Mouse (Mus musculus) MEL (cell line): ENCODE data around the gene Osbp2. TPM values are rescaled to one million over a fixed set of nuclear protein-coding genes. Genes with fewer than 3 reads are reported as not detected.

Experiments used
- DNase-seq: peaks from one replicate; pipeline ENCODE4 v3.0.0; 2011; ENCODE audit warnings: low read depth, low spot score
- H3K27ac ChIP-seq: 2 replicates; pipeline ENCODE4 v1.5.1; 2012; ENCODE audit warnings: low read depth, mild to moderate bottlenecking, control low read depth, low read length, moderate library complexity; ENCODE audit not compliant: control insufficient read depth
- H3K27me3 ChIP-seq, 2 experiments: fragments of 150-350 bp in 1 of 2; sonication (generic) in 1 of 2; 2 replicates each; pipeline ENCODE4 v1.6.1; 2012; ENCODE audit warnings: low read length in 2 of 2, mild to moderate bottlenecking in 2 of 2, improper control_type of control experiment in 1 of 2, moderate library complexity in 1 of 2; ENCODE audit not compliant: insufficient read depth in 2 of 2, control insufficient read depth in 1 of 2
- H3K36me3 ChIP-seq, 2 experiments: 2 replicates each; pipeline ENCODE4 v1.6.1; 2012 to 2014; ENCODE audit warnings: low read length in 2 of 2, improper control_type of control experiment in 1 of 2, inconsistent platforms in 1 of 2, mild to moderate bottlenecking in 1 of 2; ENCODE audit not compliant: insufficient read depth in 2 of 2, control insufficient read depth in 1 of 2
- H3K4me1 ChIP-seq, 2 experiments: fragments of 150-350 bp in 1 of 2; sonication (generic) in 1 of 2; 2 replicates each; pipeline ENCODE4 v1.6.1; 2012; ENCODE audit warnings: low read length in 2 of 2, improper control_type of control experiment in 1 of 2, mild to moderate bottlenecking in 1 of 2; ENCODE audit not compliant: insufficient read depth in 2 of 2, control insufficient read depth in 1 of 2
- H3K4me3 ChIP-seq, 2 experiments: fragments of 150-350 bp in 1 of 2; sonication (generic) in 1 of 2; 2 replicates each; pipeline ENCODE4 v1.5.1; 2012; ENCODE audit warnings: low read depth in 2 of 2, low read length in 2 of 2, mild to moderate bottlenecking in 2 of 2, moderate library complexity in 2 of 2, control low read depth in 1 of 2, improper control_type of control experiment in 1 of 2; ENCODE audit not compliant: control insufficient read depth in 1 of 2, insufficient read depth in 1 of 2
- H3K79me2 ChIP-seq: 2 replicates; pipeline ENCODE4 v1.6.1; 2012; ENCODE audit warnings: mild to moderate bottlenecking, low read length, moderate library complexity; ENCODE audit not compliant: control insufficient read depth, poor library complexity, insufficient read depth
- H3K9ac ChIP-seq: 2 replicates; pipeline ENCODE4 v1.6.1; 2012; ENCODE audit warnings: low read depth, mild to moderate bottlenecking, control low read depth, low read length, moderate library complexity; ENCODE audit not compliant: control insufficient read depth, poor library complexity, severe bottlenecking
- H3K9me3 ChIP-seq: fragments of 150-350 bp; sonication (generic); replicated peaks from 2 replicates; pipeline ENCODE4 v1.6.1; 2012; ENCODE audit warnings: mild to moderate bottlenecking, low read length, improper control_type of control experiment, moderate library complexity; ENCODE audit not compliant: insufficient read depth
- BHLHE40 ChIP-seq: IDR thresholded peaks from 2 replicates; pipeline ENCODE4 v1.6.1; 2012; ENCODE audit warnings: low read depth, mild to moderate bottlenecking, inconsistent platforms, low read length, improper control_type of control experiment, borderline replicate concordance
- CTCF ChIP-seq, 3 experiments: IDR thresholded peaks in 2 of 3; conservative IDR thresholded peaks in 1 of 3; 2 replicates each; pipeline ENCODE4 v1.5.1; 2011 to 2012; ENCODE audit warnings: low read length in 3 of 3, low read depth in 2 of 3, mild to moderate bottlenecking in 2 of 3, improper control_type of control experiment in 1 of 3, inconsistent platforms in 1 of 3, mixed read lengths in 1 of 3, moderate library complexity in 1 of 3; ENCODE audit not compliant: control insufficient read depth in 1 of 3, insufficient read depth in 1 of 3, poor library complexity in 1 of 3, severe bottlenecking in 1 of 3
- E2F4 ChIP-seq: IDR thresholded peaks from 2 replicates; pipeline ENCODE4 v1.6.1; 2011; ENCODE audit warnings: low read depth, low read length, improper control_type of control experiment, borderline replicate concordance
- ETS1 ChIP-seq: IDR thresholded peaks from 2 replicates; pipeline ENCODE4 v1.6.1; 2012; ENCODE audit warnings: low read depth, mild to moderate bottlenecking, inconsistent platforms, low read length, improper control_type of control experiment, moderate library complexity
- GABPA ChIP-seq: IDR thresholded peaks from 2 replicates; pipeline ENCODE4 v1.6.1; 2012; ENCODE audit warnings: low read depth, mild to moderate bottlenecking, inconsistent platforms, low read length, improper control_type of control experiment, moderate library complexity
- MAFK ChIP-seq: IDR thresholded peaks from 2 replicates; pipeline ENCODE4 v1.6.1; 2011; ENCODE audit warnings: low read depth, mild to moderate bottlenecking, low read length, improper control_type of control experiment, borderline replicate concordance
- MAX ChIP-seq: IDR thresholded peaks from 2 replicates; pipeline ENCODE4 v1.6.1; 2011; ENCODE audit warnings: low read length, improper control_type of control experiment
- MXI1 ChIP-seq: IDR thresholded peaks from 2 replicates; pipeline ENCODE4 v1.6.1; 2011; ENCODE audit warnings: mild to moderate bottlenecking, low read depth, low read length, improper control_type of control experiment
- POLR2A ChIP-seq, 2 experiments: IDR thresholded peaks; 2 replicates each; pipeline ENCODE4 v1.6.1; 2011 to 2012; ENCODE audit warnings: low read length in 2 of 2, mild to moderate bottlenecking in 2 of 2, control low read depth in 1 of 2, improper control_type of control experiment in 1 of 2, low read depth in 1 of 2, moderate library complexity in 1 of 2; ENCODE audit not compliant: control insufficient read depth in 1 of 2, insufficient read depth in 1 of 2, poor library complexity in 1 of 2
- POLR2AphosphoS5 ChIP-seq: IDR thresholded peaks from 2 replicates; pipeline ENCODE4 v1.6.1; 2012; ENCODE audit warnings: low read depth, borderline replicate concordance, mild to moderate bottlenecking, inconsistent platforms, low read length, moderate library complexity, mixed read lengths
- RAD21 ChIP-seq: IDR thresholded peaks from 2 replicates; pipeline ENCODE4 v1.6.1; 2011; ENCODE audit warnings: mild to moderate bottlenecking, low read depth, low read length, improper control_type of control experiment
- SIN3A ChIP-seq: IDR thresholded peaks from 2 replicates; pipeline ENCODE4 v1.6.1; 2012; ENCODE audit warnings: low read length, improper control_type of control experiment, inconsistent platforms
- TAL1 ChIP-seq: IDR thresholded peaks from 2 replicates; pipeline ENCODE4 v1.6.1; 2012; ENCODE audit warnings: mild to moderate bottlenecking, inconsistent platforms, low read length, moderate library complexity, mixed read lengths
- USF1 ChIP-seq: IDR thresholded peaks from 2 replicates; pipeline ENCODE4 v1.6.1; 2014; ENCODE audit warnings: low read depth, mild to moderate bottlenecking, inconsistent platforms, low read length, improper control_type of control experiment, moderate library complexity
- ZC3H11A ChIP-seq: IDR thresholded peaks from 2 replicates; pipeline ENCODE4 v1.6.1; 2012; ENCODE audit warnings: low read depth, mild to moderate bottlenecking, inconsistent platforms, low read length, improper control_type of control experiment
- ZNF384 ChIP-seq: IDR thresholded peaks from 2 replicates; pipeline ENCODE4 v1.6.1; 2012; ENCODE audit warnings: low read depth, mild to moderate bottlenecking, inconsistent platforms, low read length, improper control_type of control experiment
- polyA plus RNA-seq, 2 experiments: library from polyadenylated mRNA; stranded (reverse) in 1 of 2; unstranded in 1 of 2; fragments of >175 nt in 1 of 2; fragments of >200 nt in 1 of 2; gene quantifications; 2 replicates each; pipeline versions ENCODE4 v1.2.1 to v1.2.4; 2012; ENCODE audit warnings: low replicate concordance in 2 of 2, low read depth in 1 of 2; ENCODE audit not compliant: insufficient read length in 2 of 2, insufficient read depth in 1 of 2, missing spikeins in 1 of 2
- total RNA-seq: library from RNA; depleted of rRNA; stranded (reverse); fragments of 300-350 nt; gene quantifications from 2 replicates; pipeline ENCODE4 v1.2.3, GENCODE M21; 2012

The Osbp2 gene
- total and polyA plus RNA-seq, 3 experiments, result 0.04 TPM; not detected in 2

GRCm38 (mm10) chr11:3710203-3710602 lies 153.5 kb downstream of the Osbp2 start:
- H3K9me3 ChIP-seq, result no peaks in the 10 kb centered on the region
- no peak overlapping the region for H3K27ac ChIP-seq
- H3K9ac ChIP-seq, result no peak overlapping the region
- no peaks in the 10 kb centered on the region for H3K4me1 ChIP-seq
- H3K27me3 ChIP-seq, result no peaks in the 10 kb centered on the region
- H3K79me2 ChIP-seq, result no peaks in the 10 kb centered on the region
- no peak overlapping the region for H3K4me3 ChIP-seq
- no peaks in the 10 kb centered on the region for H3K36me3 ChIP-seq
- peak; percentile 13 for DNase-seq
- TF ChIP-seq ETS1 (0 out of 2 replicates have a peak, but pooled peaks have one; percentile 10), GABPA (no peak), BHLHE40 (peak; percentile 75), CTCF (IDR thresholded peaks at IDR 0.05 in 2 of 3, conservative IDR thresholded peaks at IDR 0.05 in 1 of 3; ENCODE audit: control insufficient read depth in 1 of 3, insufficient read depth in 1 of 3, low read depth in 2 of 3, low read length in 3 of 3, poor library complexity in 1 of 3, severe bottlenecking in 1 of 3) (0 out of 6 replicates have a peak, but pooled peaks of 1 of the 3 experiments have one; percentile 2), ZNF384 (no peak), POLR2AphosphoS5 (no peak), SIN3A (peak; percentile 47; the same call in 1 of the 2 replicates), MAFK (no peak), USF1 (peak; percentile 58), ZC3H11A (no peak), MAX (peak; percentile 77), E2F4 (no peak), POLR2A (IDR thresholded peaks at IDR 0.05; ENCODE audit: control insufficient read depth in 1 of 2, insufficient read depth in 1 of 2, low read depth in 1 of 2, low read length in 2 of 2, poor library complexity in 1 of 2) (no peak), RAD21 (no peak), MXI1 (peak; percentile 70; the same call in 1 of the 2 replicates), TAL1 (no peak)

GRCm38 (mm10) chr11:3707057-3707456 lies 156.6 kb downstream of the Osbp2 start:
- no peaks in the 10 kb centered on the region for H3K9me3 ChIP-seq
- DNase-seq, result no peak
- H3K4me3 ChIP-seq, result no peak overlapping the region
- no peaks in the 10 kb centered on the region for H3K4me1 ChIP-seq
- TF ChIP-seq CTCF (IDR thresholded peaks at IDR 0.05 in 2 of 3, conservative IDR thresholded peaks at IDR 0.05 in 1 of 3; ENCODE audit: control insufficient read depth in 1 of 3, insufficient read depth in 1 of 3, low read depth in 2 of 3, low read length in 3 of 3, poor library complexity in 1 of 3, severe bottlenecking in 1 of 3), result no peak
- TF ChIP-seq, all 39 proteins: peak for 0
- H3K36me3 ChIP-seq, result no peaks in the 10 kb centered on the region
- no peak overlapping the region for H3K9ac ChIP-seq
- no peak overlapping the region for H3K27ac ChIP-seq
- H3K27me3 ChIP-seq, result no peaks in the 10 kb centered on the region
- no peaks in the 10 kb centered on the region for H3K79me2 ChIP-seq
